Mouse (Mus musculus) ES-Bruce4 (cell line): ENCODE results near the gene Chst10.

ENCODE experiments used
- CTCF ChIP-seq: IDR thresholded peaks from one replicate; pipeline ENCODE4 v1.8.1; 2011; ENCODE audit warnings: low read depth, low read length
- EP300 ChIP-seq: IDR thresholded peaks from 2 replicates; pipeline ENCODE4 v1.6.1; 2011; ENCODE audit warnings: low read depth, low read length; ENCODE audit not compliant: insufficient read depth

DNA sequence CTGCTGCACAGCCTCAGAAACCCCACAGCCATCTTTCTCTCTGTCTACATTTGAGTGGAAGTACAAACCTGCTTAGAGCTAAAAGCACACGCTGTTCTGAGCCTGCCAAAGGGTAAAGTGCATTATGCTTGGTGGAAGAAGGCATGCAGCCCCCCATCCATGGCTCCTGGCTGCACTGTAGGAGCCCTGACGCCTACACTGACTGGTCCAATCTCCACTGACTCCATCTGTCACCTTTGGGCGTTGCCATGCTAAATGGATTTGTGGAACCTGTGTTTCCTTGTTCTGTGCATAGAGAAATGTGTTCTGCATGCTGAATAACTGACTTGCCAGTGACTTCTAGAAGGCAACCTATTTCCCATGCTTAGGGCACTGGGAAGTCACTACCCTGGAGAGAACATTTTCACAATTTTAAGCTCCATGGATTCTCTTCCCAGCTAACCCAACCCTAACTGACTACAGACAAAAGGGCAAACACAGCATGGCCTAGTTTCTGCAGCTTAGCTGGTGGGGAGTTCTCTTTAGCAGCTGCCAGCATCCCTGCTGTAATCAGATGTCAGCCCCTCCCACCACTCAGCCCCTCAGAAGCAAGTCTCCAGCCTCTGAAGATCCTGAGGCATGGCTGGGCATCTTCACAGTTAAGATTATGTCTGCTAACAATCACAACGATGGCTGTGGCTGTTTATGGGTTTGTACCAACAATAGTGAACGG lies 21.1 kb downstream of the Chst10 start:
- no peak for TF ChIP-seq CTCF
- TF ChIP-seq EP300 = no peak
